Mouse (Mus musculus) limb, embryonic 14.5 days (tissue): ENCODE results near the gene Otud7a. TPM values are rescaled to one million over a fixed set of nuclear protein-coding genes. Genes with fewer than 3 reads are reported as not detected.

Experiments used
- ATAC-seq: fragments of 200-750 bp; cut with Nextera tagmentation; 2 replicates; pipeline ENCODE4 v1.8.0; 2017; ENCODE audit warnings: low read depth, moderate number of reproducible peaks, moderate TSS enrichment; ENCODE audit not compliant: low FRiP score
- DNase-seq: peaks from one replicate; pipeline ENCODE4 v3.0.0-alpha.2; 2015; ENCODE audit warnings: low spot score
- H3K27ac ChIP-seq: fragments of 300-500 bp; sonication (generic); replicated peaks from 2 replicates; pipeline ENCODE4 v1.5.1; 2014; ENCODE audit warnings: low read depth, mild to moderate bottlenecking, low read length, moderate library complexity, mixed read lengths
- H3K27me3 ChIP-seq: fragments of 300-500 bp; sonication (generic); 2 replicates; pipeline ENCODE4 v1.6.1; 2014; ENCODE audit warnings: low read length, mixed read lengths; ENCODE audit not compliant: control insufficient read depth, insufficient read depth
- H3K36me3 ChIP-seq: fragments of 300-500 bp; sonication (generic); 2 replicates; pipeline ENCODE4 v1.6.1; 2014; ENCODE audit warnings: mild to moderate bottlenecking, low read length, moderate library complexity, mixed read lengths; ENCODE audit not compliant: control insufficient read depth, insufficient read depth
- H3K4me1 ChIP-seq: fragments of 300-500 bp; sonication (generic); 2 replicates; pipeline ENCODE4 v1.6.1; 2014; ENCODE audit warnings: antibody characterized with exemption, low read length, mixed read lengths; ENCODE audit not compliant: control insufficient read depth, insufficient read depth
- H3K4me2 ChIP-seq: fragments of 300-500 bp; sonication (generic); replicated peaks from 2 replicates; pipeline ENCODE4 v1.6.1; 2014; ENCODE audit warnings: low read depth, mild to moderate bottlenecking, low read length, moderate library complexity; ENCODE audit not compliant: severe bottlenecking
- H3K4me3 ChIP-seq: fragments of 300-500 bp; sonication (generic); replicated peaks from 2 replicates; pipeline ENCODE4 v1.5.1; 2014; ENCODE audit warnings: low read length
- H3K9ac ChIP-seq: fragments of 300-500 bp; sonication (generic); 2 replicates; pipeline ENCODE4 v1.6.1; 2014; ENCODE audit warnings: mild to moderate bottlenecking, low read depth, low read length, moderate library complexity; ENCODE audit not compliant: severe bottlenecking
- H3K9me3 ChIP-seq: fragments of 300-500 bp; sonication (generic); 2 replicates; pipeline ENCODE4 v1.6.1; 2016; ENCODE audit warnings: low read length; ENCODE audit not compliant: control insufficient read depth
- POLR2A ChIP-seq: fragments of 200-500 bp; IDR thresholded peaks from 2 replicates; pipeline ENCODE4 v1.8.0; 2012; ENCODE audit warnings: inconsistent platforms, mild to moderate bottlenecking, moderate library complexity, borderline replicate concordance; ENCODE audit not compliant: insufficient read depth, insufficient read length; ENCODE audit errors: extremely low read depth
- WGBS: fragments of 180-500 bp; shearing (Covaris S2); extraction: QIAGEN DNeasy Blood & Tissue Kit; methylation state at CpG from one replicate; pipeline ENCODE4 v1.1.7; 2014; 5-methylcytosine and 5-hydroxymethylcytosine counted together
- polyA plus RNA-seq, 2 experiments: library from polyadenylated mRNA; depleted of rRNA in 1 of 2; stranded (reverse) in 1 of 2; unstranded in 1 of 2; fragments of >200 nt; fragmentation: Nextera tagmentation in 1 of 2; extraction: Ambion mirVana in 1 of 2; gene quantifications; 2 replicates each; pipeline versions ENCODE4 v1.2.1 to v1.2.3; 2012 to 2014

Otud7a gene
- polyA plus RNA-seq, 2 experiments: 0.47 to 1.1 TPM

- TF ChIP-seq POLR2A: no peak
- Histone ChIP-seq H3K36me3 (no peaks in the 10 kb centered on the region), H3K4me1 (no peaks in the 10 kb centered on the region), H3K4me2 (no peak overlapping the region), H3K27me3 (no peaks in the 10 kb centered on the region), H3K27ac (no peak overlapping the region), H3K9me3 (no peaks in the 10 kb centered on the region), H3K9ac (no peak overlapping the region), H3K4me3 (no peak overlapping the region)
- DNase-seq (no peak), ATAC-seq (no peak)
- WGBS: 84% methylated on average over 13 of the region's 13 CpGs
Observed at GRCm38 (mm10) chr7:63719183-63719944, 274.8 kb downstream of the Otud7a start.

GRCm38 (mm10) chr7:63720682-63721081, 276.1 kb downstream of the Otud7a start:
- WGBS: 49% methylated on average over 2 of the region's 2 CpGs
- no peaks in the 10 kb centered on the region for H3K36me3 ChIP-seq
- H3K9ac ChIP-seq: no peak overlapping the region
- no peaks in the 10 kb centered on the region for H3K9me3 ChIP-seq
- no peaks in the 10 kb centered on the region for H3K4me1 ChIP-seq
- H3K27me3 ChIP-seq: no peaks in the 10 kb centered on the region
- no peak for TF ChIP-seq POLR2A
- H3K4me3 ChIP-seq: no peak overlapping the region
- no peak for ATAC-seq
- no peak overlapping the region for H3K4me2 ChIP-seq
- no peak overlapping the region for H3K27ac ChIP-seq
- no peak for DNase-seq

GRCm38 (mm10) chr7:63725040-63725729, 280.6 kb downstream of the Otud7a start:
- TF ChIP-seq POLR2A: no peak
- Histone ChIP-seq H3K4me1 (no peaks in the 10 kb centered on the region), H3K4me2 (no peak overlapping the region), H3K4me3 (no peak overlapping the region), H3K9ac (no peak overlapping the region), H3K27me3 (no peaks in the 10 kb centered on the region), H3K9me3 (no peaks in the 10 kb centered on the region), H3K36me3 (no peaks in the 10 kb centered on the region), H3K27ac (no peak overlapping the region)
- WGBS: 68% methylated on average over 6 of the region's 6 CpGs
- no peak for DNase-seq
- ATAC-seq: no peak

GRCm38 (mm10) chr7:63729605-63730004, 285.1 kb downstream of the Otud7a start:
- H3K9ac ChIP-seq: no peak overlapping the region

GRCm38 (mm10) chr7:63730012-63730411, 285.5 kb downstream of the Otud7a start:
- no peak overlapping the region for H3K4me3 ChIP-seq
- H3K9ac ChIP-seq: no peak overlapping the region
- H3K4me2 ChIP-seq: no peak overlapping the region
- no peaks in the 10 kb centered on the region for H3K27me3 ChIP-seq
- H3K36me3 ChIP-seq: no peaks in the 10 kb centered on the region
- no peak for ATAC-seq
- H3K4me1 ChIP-seq: no peaks in the 10 kb centered on the region
- H3K9me3 ChIP-seq: no peaks in the 10 kb centered on the region
- TF ChIP-seq POLR2A: no peak
- no peak overlapping the region for H3K27ac ChIP-seq
- no peak for DNase-seq

More at GRCm38 (mm10) chr7:63729605-63730004, 285.1 kb downstream of the Otud7a start:
- TF ChIP-seq POLR2A: no peak
- WGBS: 96% methylated on average over 5 of the region's 5 CpGs
- no peaks in the 10 kb centered on the region for H3K27me3 ChIP-seq
- DNase-seq (no peak), ATAC-seq (no peak)
- H3K4me3 ChIP-seq: no peak overlapping the region
- no peaks in the 10 kb centered on the region for H3K9me3 ChIP-seq
- no peak overlapping the region for H3K27ac ChIP-seq
- no peak overlapping the region for H3K4me2 ChIP-seq
- H3K4me1 ChIP-seq: no peaks in the 10 kb centered on the region
- no peaks in the 10 kb centered on the region for H3K36me3 ChIP-seq
